Mouse (Mus musculus) MEL (cell line): Measurements from ENCODE around the gene Kcnt2. TPM values are rescaled to one million over a fixed set of nuclear protein-coding genes. Genes with fewer than 3 reads are reported as not detected.

Experiments used
- DNase-seq: peaks from one replicate; pipeline ENCODE4 v3.0.0; 2011; ENCODE audit warnings: low read depth, low spot score
- H3K27ac ChIP-seq: 2 replicates; pipeline ENCODE4 v1.5.1; 2012; ENCODE audit warnings: low read depth, mild to moderate bottlenecking, control low read depth, low read length, moderate library complexity; ENCODE audit not compliant: control insufficient read depth
- H3K27me3 ChIP-seq, 2 experiments: fragments of 150-350 bp in 1 of 2; sonication (generic) in 1 of 2; 2 replicates each; pipeline ENCODE4 v1.6.1; 2012; ENCODE audit warnings: low read length in 2 of 2, mild to moderate bottlenecking in 2 of 2, improper control_type of control experiment in 1 of 2, moderate library complexity in 1 of 2; ENCODE audit not compliant: insufficient read depth in 2 of 2, control insufficient read depth in 1 of 2
- H3K36me3 ChIP-seq, 2 experiments: 2 replicates each; pipeline ENCODE4 v1.6.1; 2012 to 2014; ENCODE audit warnings: low read length in 2 of 2, improper control_type of control experiment in 1 of 2, inconsistent platforms in 1 of 2, mild to moderate bottlenecking in 1 of 2; ENCODE audit not compliant: insufficient read depth in 2 of 2, control insufficient read depth in 1 of 2
- H3K4me1 ChIP-seq, 2 experiments: fragments of 150-350 bp in 1 of 2; sonication (generic) in 1 of 2; 2 replicates each; pipeline ENCODE4 v1.6.1; 2012; ENCODE audit warnings: low read length in 2 of 2, improper control_type of control experiment in 1 of 2, mild to moderate bottlenecking in 1 of 2; ENCODE audit not compliant: insufficient read depth in 2 of 2, control insufficient read depth in 1 of 2
- H3K4me3 ChIP-seq, 2 experiments: fragments of 150-350 bp in 1 of 2; sonication (generic) in 1 of 2; 2 replicates each; pipeline ENCODE4 v1.5.1; 2012; ENCODE audit warnings: low read depth in 2 of 2, low read length in 2 of 2, mild to moderate bottlenecking in 2 of 2, moderate library complexity in 2 of 2, control low read depth in 1 of 2, improper control_type of control experiment in 1 of 2; ENCODE audit not compliant: control insufficient read depth in 1 of 2, insufficient read depth in 1 of 2
- H3K79me2 ChIP-seq: 2 replicates; pipeline ENCODE4 v1.6.1; 2012; ENCODE audit warnings: mild to moderate bottlenecking, low read length, moderate library complexity; ENCODE audit not compliant: control insufficient read depth, poor library complexity, insufficient read depth
- H3K9ac ChIP-seq: 2 replicates; pipeline ENCODE4 v1.6.1; 2012; ENCODE audit warnings: low read depth, mild to moderate bottlenecking, control low read depth, low read length, moderate library complexity; ENCODE audit not compliant: control insufficient read depth, poor library complexity, severe bottlenecking
- H3K9me3 ChIP-seq: fragments of 150-350 bp; sonication (generic); replicated peaks from 2 replicates; pipeline ENCODE4 v1.6.1; 2012; ENCODE audit warnings: mild to moderate bottlenecking, low read length, improper control_type of control experiment, moderate library complexity; ENCODE audit not compliant: insufficient read depth
- BHLHE40 ChIP-seq: IDR thresholded peaks from 2 replicates; pipeline ENCODE4 v1.6.1; 2012; ENCODE audit warnings: low read depth, mild to moderate bottlenecking, inconsistent platforms, low read length, improper control_type of control experiment, borderline replicate concordance
- CHD1 ChIP-seq: IDR thresholded peaks from 2 replicates; pipeline ENCODE4 v1.6.1; 2012; ENCODE audit warnings: low read depth, mild to moderate bottlenecking, inconsistent platforms, low read length, improper control_type of control experiment
- CTCF ChIP-seq, 3 experiments: IDR thresholded peaks in 2 of 3; conservative IDR thresholded peaks in 1 of 3; 2 replicates each; pipeline ENCODE4 v1.5.1; 2011 to 2012; ENCODE audit warnings: low read length in 3 of 3, low read depth in 2 of 3, mild to moderate bottlenecking in 2 of 3, improper control_type of control experiment in 1 of 3, inconsistent platforms in 1 of 3, mixed read lengths in 1 of 3, moderate library complexity in 1 of 3; ENCODE audit not compliant: control insufficient read depth in 1 of 3, insufficient read depth in 1 of 3, poor library complexity in 1 of 3, severe bottlenecking in 1 of 3
- E2F4 ChIP-seq: IDR thresholded peaks from 2 replicates; pipeline ENCODE4 v1.6.1; 2011; ENCODE audit warnings: low read depth, low read length, improper control_type of control experiment, borderline replicate concordance
- EP300 ChIP-seq, 2 experiments: IDR thresholded peaks; 2 replicates each; pipeline ENCODE4 v1.6.1; 2011; ENCODE audit warnings: improper control_type of control experiment in 2 of 2, low read length in 2 of 2, low read depth in 1 of 2, mild to moderate bottlenecking in 1 of 2
- ETS1 ChIP-seq: IDR thresholded peaks from 2 replicates; pipeline ENCODE4 v1.6.1; 2012; ENCODE audit warnings: low read depth, mild to moderate bottlenecking, inconsistent platforms, low read length, improper control_type of control experiment, moderate library complexity
- GATA1 ChIP-seq: IDR thresholded peaks from 2 replicates; pipeline ENCODE4 v1.6.1; 2011; ENCODE audit warnings: low read depth, low read length, improper control_type of control experiment
- HCFC1 ChIP-seq: IDR thresholded peaks from 2 replicates; pipeline ENCODE4 v1.6.1; 2012; ENCODE audit warnings: low read depth, mild to moderate bottlenecking, inconsistent platforms, low read length, improper control_type of control experiment, moderate library complexity
- MAX ChIP-seq: IDR thresholded peaks from 2 replicates; pipeline ENCODE4 v1.6.1; 2011; ENCODE audit warnings: low read length, improper control_type of control experiment
- MYC ChIP-seq: IDR thresholded peaks from 2 replicates; pipeline ENCODE4 v1.6.1; 2011; ENCODE audit warnings: low read depth, mild to moderate bottlenecking, low read length, improper control_type of control experiment, moderate library complexity
- NELFE ChIP-seq: IDR thresholded peaks from 2 replicates; pipeline ENCODE4 v1.6.1; 2011; ENCODE audit warnings: low read depth, low read length, improper control_type of control experiment
- NRF1 ChIP-seq: IDR thresholded peaks from 2 replicates; pipeline ENCODE4 v1.6.1; 2014; ENCODE audit warnings: low read depth, mild to moderate bottlenecking, inconsistent platforms, low read length, improper control_type of control experiment, moderate library complexity; ENCODE audit not compliant: poor library complexity, insufficient read depth, severe bottlenecking
- POLR2A ChIP-seq, 2 experiments: IDR thresholded peaks; 2 replicates each; pipeline ENCODE4 v1.6.1; 2011 to 2012; ENCODE audit warnings: low read length in 2 of 2, mild to moderate bottlenecking in 2 of 2, control low read depth in 1 of 2, improper control_type of control experiment in 1 of 2, low read depth in 1 of 2, moderate library complexity in 1 of 2; ENCODE audit not compliant: control insufficient read depth in 1 of 2, insufficient read depth in 1 of 2, poor library complexity in 1 of 2
- POLR2AphosphoS2 ChIP-seq: IDR thresholded peaks from 2 replicates; pipeline ENCODE4 v1.6.1; 2011; ENCODE audit warnings: low read length, improper control_type of control experiment
- POLR2AphosphoS5 ChIP-seq: IDR thresholded peaks from 2 replicates; pipeline ENCODE4 v1.6.1; 2012; ENCODE audit warnings: low read depth, borderline replicate concordance, mild to moderate bottlenecking, inconsistent platforms, low read length, moderate library complexity, mixed read lengths
- SIN3A ChIP-seq: IDR thresholded peaks from 2 replicates; pipeline ENCODE4 v1.6.1; 2012; ENCODE audit warnings: low read length, improper control_type of control experiment, inconsistent platforms
- TAL1 ChIP-seq: IDR thresholded peaks from 2 replicates; pipeline ENCODE4 v1.6.1; 2012; ENCODE audit warnings: mild to moderate bottlenecking, inconsistent platforms, low read length, moderate library complexity, mixed read lengths
- TCF12 ChIP-seq: IDR thresholded peaks from 2 replicates; pipeline ENCODE4 v1.6.1; 2014; ENCODE audit warnings: low read depth, mild to moderate bottlenecking, inconsistent platforms, low read length, improper control_type of control experiment, moderate library complexity
- ZC3H11A ChIP-seq: IDR thresholded peaks from 2 replicates; pipeline ENCODE4 v1.6.1; 2012; ENCODE audit warnings: low read depth, mild to moderate bottlenecking, inconsistent platforms, low read length, improper control_type of control experiment
- polyA plus RNA-seq, 2 experiments: library from polyadenylated mRNA; stranded (reverse) in 1 of 2; unstranded in 1 of 2; fragments of >175 nt in 1 of 2; fragments of >200 nt in 1 of 2; gene quantifications; 2 replicates each; pipeline versions ENCODE4 v1.2.1 to v1.2.4; 2012; ENCODE audit warnings: low replicate concordance in 2 of 2, low read depth in 1 of 2; ENCODE audit not compliant: insufficient read length in 2 of 2, insufficient read depth in 1 of 2, missing spikeins in 1 of 2
- total RNA-seq: library from RNA; depleted of rRNA; stranded (reverse); fragments of 300-350 nt; gene quantifications from 2 replicates; pipeline ENCODE4 v1.2.3, GENCODE M21; 2012

The Kcnt2 gene
- total and polyA plus RNA-seq, 3 experiments, result not detected

DNA sequence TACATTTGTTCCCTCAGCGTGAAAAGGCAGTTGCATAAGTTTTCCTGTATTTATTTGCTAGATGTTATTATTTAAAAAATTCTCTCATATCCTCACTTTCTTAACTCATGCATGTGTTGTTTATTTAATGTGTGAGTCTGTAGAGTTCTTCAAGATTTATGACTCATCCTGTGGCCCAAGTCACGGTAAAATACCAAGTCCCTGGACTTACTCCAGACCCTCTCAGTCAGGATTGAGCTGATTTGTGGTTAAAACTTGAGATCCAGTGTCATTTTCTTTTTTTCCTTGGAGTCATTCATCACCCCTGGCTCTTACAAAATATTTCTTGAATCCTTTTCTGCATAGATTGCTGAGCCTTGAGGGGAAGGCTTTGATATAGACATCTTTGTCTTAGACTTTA, 60.4 kb downstream of the Kcnt2 start:
- Histone ChIP-seq H3K79me2 (no peaks in the 10 kb centered on the region), H3K27me3 (no peaks in the 10 kb centered on the region), H3K9me3 (no peaks in the 10 kb centered on the region), H3K27ac (no peak overlapping the region), H3K9ac (no peak overlapping the region), H3K36me3 (peaks cover 0 to 13% of the 10 kb centered on the region in 2 experiments; a peak in 2 of 4 replicates), H3K4me3 (no peak overlapping the region), H3K4me1 (peaks cover 5 to 13% of the 10 kb centered on the region in 2 experiments)
- TF ChIP-seq NELFE (no peak), MAX (no peak), NRF1 (no peak), CTCF (IDR thresholded peaks at IDR 0.05 in 2 of 3, conservative IDR thresholded peaks at IDR 0.05 in 1 of 3; ENCODE audit: control insufficient read depth in 1 of 3, insufficient read depth in 1 of 3, low read depth in 2 of 3, low read length in 3 of 3, poor library complexity in 1 of 3, severe bottlenecking in 1 of 3) (no peak), ETS1 (no peak), SIN3A (no peak), POLR2AphosphoS2 (no peak), MYC (no peak), E2F4 (no peak)
- DNase-seq, result peak; percentile 12

DNA sequence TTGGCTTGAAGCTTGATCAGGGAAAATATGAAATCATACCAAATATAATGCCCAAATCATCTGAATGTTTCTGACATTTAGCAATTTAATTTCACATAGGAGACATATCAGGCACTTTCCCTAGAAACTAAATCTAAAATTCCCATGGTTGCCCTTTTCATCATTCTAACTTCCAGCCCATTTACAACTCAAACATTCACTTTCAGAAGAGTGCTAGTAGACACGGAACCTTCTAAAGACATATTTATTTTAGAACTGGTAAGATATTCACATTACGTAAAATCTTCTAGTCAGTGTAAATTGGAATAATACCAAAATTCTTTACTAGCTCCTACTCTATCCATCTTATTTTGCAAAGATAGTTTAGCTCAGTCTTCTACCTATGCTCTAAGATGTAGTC, 64.8 kb downstream of the Kcnt2 start:
- H3K9ac ChIP-seq, result no peak overlapping the region
- H3K4me3 ChIP-seq, result no peak overlapping the region
- peaks cover 3 to 10% of the 10 kb centered on the region in 2 experiments for H3K4me1 ChIP-seq
- no peak overlapping the region for H3K27ac ChIP-seq
- peaks cover 0 to 7% of the 10 kb centered on the region in 2 experiments; a peak in 2 of 4 replicates for H3K36me3 ChIP-seq
- no peaks in the 10 kb centered on the region for H3K79me2 ChIP-seq
- H3K27me3 ChIP-seq, result no peaks in the 10 kb centered on the region
- H3K9me3 ChIP-seq, result no peaks in the 10 kb centered on the region
- TF ChIP-seq POLR2AphosphoS5 (no peak), TAL1 (no peak), POLR2A (IDR thresholded peaks at IDR 0.05; ENCODE audit: control insufficient read depth in 1 of 2, insufficient read depth in 1 of 2, low read depth in 1 of 2, low read length in 2 of 2, poor library complexity in 1 of 2) (no peak), HCFC1 (no peak), NELFE (no peak), ZC3H11A (no peak), CHD1 (no peak)
- DNase-seq, result no peak

DNA sequence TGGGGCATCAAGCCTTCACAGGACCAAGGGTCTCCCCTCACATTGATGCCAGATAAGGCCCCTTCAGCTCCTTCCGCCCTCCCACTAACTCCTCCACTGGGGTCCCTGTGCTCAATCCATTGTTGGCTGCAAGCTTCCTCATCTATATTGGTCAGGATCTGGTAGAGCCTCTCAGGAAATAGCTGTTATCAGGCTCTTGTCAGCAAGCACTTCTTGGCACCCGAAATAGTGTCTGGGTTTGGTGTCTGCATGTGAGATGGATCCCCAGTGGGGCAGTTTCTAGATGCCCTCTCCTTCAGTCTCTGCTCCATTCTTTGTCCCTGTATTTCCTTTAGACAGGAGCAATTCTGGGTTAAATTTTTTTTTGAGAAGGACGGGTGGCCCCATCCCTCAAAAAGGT, 79.1 kb downstream of the Kcnt2 start:
- no peak overlapping the region for H3K9ac ChIP-seq
- no peaks in the 10 kb centered on the region for H3K79me2 ChIP-seq
- no peaks in the 10 kb centered on the region for H3K9me3 ChIP-seq
- no peaks in the 10 kb centered on the region for H3K27me3 ChIP-seq
- no peak overlapping the region for H3K27ac ChIP-seq
- no peaks in the 10 kb centered on the region; a peak in 2 of 4 replicates for H3K36me3 ChIP-seq
- peaks cover 0 to 8% of the 10 kb centered on the region in 2 experiments; a peak in 1 of 4 replicates for H3K4me1 ChIP-seq
- no peak overlapping the region for H3K4me3 ChIP-seq
- DNase-seq, result peak; percentile 69
- TF ChIP-seq MYC (no peak), NRF1 (no peak), TCF12 (peak; percentile 50; the same call in 1 of the 2 replicates), TAL1 (peak; percentile 11; the same call in 1 of the 2 replicates), EP300 (IDR thresholded peaks at IDR 0.05; ENCODE audit: low read depth in 1 of 2, low read length in 2 of 2) (peak; percentile 67 to 72), GATA1 (peak; percentile 64), BHLHE40 (no peak)
